Mouse (Mus musculus) neutrophil, adult 65 days (primary cell): ENCODE data around the gene Spata5. TPM values are rescaled to one million over a fixed set of nuclear protein-coding genes. Genes with fewer than 3 reads are reported as not detected.

Source experiments
- total RNA-seq: library from RNA; stranded (reverse); gene quantifications from 2 replicates; pipeline ENCODE4 v1.2.4, GENCODE M21; 2023

Spata5 gene
- 18.9 and 31.6 TPM in 2 replicates for total RNA-seq

DNA sequence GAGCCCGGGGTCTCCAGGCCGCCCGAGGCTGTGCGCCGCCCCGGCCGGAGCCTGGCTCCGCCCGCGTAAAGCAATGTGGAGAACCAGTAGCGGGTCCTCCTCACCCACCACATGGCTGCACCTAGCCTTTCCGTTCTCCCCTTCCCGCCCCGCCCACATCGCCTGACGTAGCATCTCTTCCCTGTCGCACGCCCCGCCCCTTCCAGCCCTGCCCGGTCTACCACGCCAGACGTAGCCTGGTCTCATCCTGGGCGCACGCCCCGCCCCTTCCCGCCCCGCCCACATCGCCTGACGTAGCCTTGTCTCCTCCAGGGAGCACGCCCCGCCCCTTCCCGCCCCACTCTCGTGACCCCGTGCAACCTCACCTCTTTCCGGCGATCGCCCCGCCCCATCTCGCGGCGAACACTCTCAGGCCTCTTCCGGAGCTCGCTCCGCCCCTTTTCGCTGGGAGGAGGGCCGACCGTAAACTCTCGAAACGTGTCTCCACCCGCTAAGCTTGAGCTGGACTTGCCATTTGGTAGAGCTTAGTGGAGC lies at the start of gene Spata5:
Spata5 (plus strand) TSS at position 439 of the 534 bp plus-strand sequence.

DNA sequence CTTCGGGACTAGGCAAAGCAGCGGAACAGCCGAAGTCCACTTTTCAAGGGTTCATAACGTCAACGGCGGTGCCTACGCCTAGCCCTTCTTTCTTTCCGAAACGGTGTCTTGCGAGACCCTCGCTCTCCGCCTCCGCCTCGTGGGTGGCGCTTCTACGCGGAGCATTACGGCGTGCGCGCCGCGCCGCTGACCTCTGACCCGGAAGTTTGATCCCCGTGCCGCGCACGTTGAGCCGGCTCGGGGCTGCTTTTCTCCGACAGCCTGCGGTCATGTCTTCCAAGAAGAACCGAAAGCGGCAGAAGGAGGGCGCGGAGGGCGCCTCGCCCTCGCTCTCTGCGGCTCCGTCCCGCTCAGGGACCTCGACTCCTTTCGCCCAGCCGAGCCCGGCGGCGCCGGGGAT lies 376 bp downstream of the Spata5 start, which contains the start of gene Nudt6:
Nudt6 (minus strand) TSS at position 140 of the 400 bp plus-strand sequence.

Other genes starting within 250 kb of the Spata5 start
- not detected in 2 replicates for gene Il21, start 187.3 kb upstream of the Spata5 start, total RNA-seq
- 0.16 and 0.57 TPM in 2 replicates for gene Bbs12, start 107.3 kb upstream of the Spata5 start, total RNA-seq
- 1.1 TPM in 1 of 2 replicates, not detected in the other for gene Cetn4, start 107.2 kb upstream of the Spata5 start, total RNA-seq
- gene Fgf2, start 71.5 kb upstream of the Spata5 start, total RNA-seq: not detected in 2 replicates
- 3.8 and 4.1 TPM in 2 replicates for gene Nudt6, start 315 bp downstream of the Spata5 start, total RNA-seq
- gene Spry1, start 220.1 kb downstream of the Spata5 start, total RNA-seq: 2.6 and 3.9 TPM in 2 replicates